Mouse (Mus musculus) embryonic fibroblast, embryonic 13.5 days (primary cell): ENCODE measurements around the gene Ino80.

Experiments used
- CTCF ChIP-seq: IDR thresholded peaks from 2 replicates; pipeline ENCODE4 v1.5.1; 2011; ENCODE audit warnings: mild to moderate bottlenecking, control low read depth, low read length, moderate library complexity, borderline replicate concordance; ENCODE audit not compliant: insufficient read depth
- POLR2A ChIP-seq: IDR thresholded peaks from 2 replicates; pipeline ENCODE4 v1.6.1; 2011; ENCODE audit warnings: low read depth, mild to moderate bottlenecking, control low read depth, low read length, moderate library complexity

DNA sequence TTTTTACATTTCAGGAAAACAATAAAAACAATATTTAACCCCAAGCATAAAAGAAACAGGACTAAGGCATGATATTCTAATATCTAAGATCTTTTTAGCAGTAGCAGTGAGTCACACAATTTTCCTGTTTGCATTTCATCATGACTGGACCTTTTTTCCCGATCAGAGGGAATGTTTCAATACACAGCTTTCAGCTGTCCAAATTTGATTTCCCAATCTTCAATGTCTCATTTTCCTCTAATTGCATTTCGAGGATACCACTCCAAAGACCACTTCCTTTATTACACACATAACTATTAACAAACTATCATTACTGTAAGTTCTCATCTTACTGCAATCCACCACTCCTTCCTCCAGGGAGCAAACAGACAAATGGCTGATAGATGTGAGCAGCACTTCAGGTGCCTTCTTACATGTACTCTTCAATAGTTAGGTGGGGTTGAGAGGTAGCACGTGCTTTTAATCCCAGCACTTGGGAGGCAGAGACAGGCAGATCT is 36.6 kb upstream of the Ino80 start:
- no peak for TF ChIP-seq CTCF
- no peak for TF ChIP-seq POLR2A
